Mouse (Mus musculus): ENCODE measurements around the gene Stat3.

Gene Stat3

GRCm38 (mm10) chr11:100939512-100940151, at the start of gene Stat3:
Gene Stat3, minus strand, starts transcription at chr11:100939540.
- peak; percentile 97 to 99 for DNase-seq (ENCODE audit: low spot score in 2 of 2)

DNA sequence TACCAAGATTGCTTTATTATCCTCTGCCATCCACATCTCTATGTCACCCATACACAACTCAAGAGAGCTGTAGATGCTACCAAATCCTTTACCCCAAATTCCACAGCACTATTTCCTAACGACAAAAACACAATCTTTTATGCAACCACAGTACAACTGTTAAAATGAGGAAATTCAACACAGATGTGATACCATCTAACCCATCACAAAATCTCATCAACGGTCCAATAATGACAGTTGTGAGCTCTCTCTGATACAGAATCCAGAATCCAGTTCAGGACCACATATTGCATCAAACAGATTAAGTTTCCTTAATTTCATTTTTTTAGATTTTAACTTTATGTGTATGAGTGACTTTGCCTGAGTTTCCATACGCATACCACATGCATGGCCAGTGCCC, 49.3 kb upstream of the Stat3 start:
- DNase-seq (ENCODE audit: low spot score in 2 of 2) = no peak

GRCm38 (mm10) chr11:100985607-100986006, 46.3 kb upstream of the Stat3 start:
- DNase-seq (ENCODE audit: low spot score in 2 of 2) = no peak

DNA sequence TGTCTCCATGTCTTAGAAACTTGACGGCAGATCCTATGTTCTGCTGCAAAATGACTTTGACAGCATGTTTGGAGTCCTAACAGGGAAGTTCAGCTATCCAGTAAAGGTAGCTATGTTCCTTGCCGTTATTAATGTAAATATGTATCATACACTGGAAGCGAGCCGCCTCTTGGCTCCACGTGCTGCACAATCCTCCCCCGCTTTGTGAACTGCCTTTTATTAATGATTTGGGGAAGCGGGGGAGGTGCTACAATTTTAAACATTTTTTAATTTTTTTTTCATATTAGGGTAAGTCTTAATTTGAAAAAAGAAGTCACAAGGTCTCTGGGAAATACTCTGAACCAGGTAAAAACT, 44.4 kb upstream of the Stat3 start:
- no peak for DNase-seq (ENCODE audit: low spot score in 2 of 2)

- DNase-seq (ENCODE audit: low spot score in 2 of 2) = peak in 1 of 2 experiments; percentile 71
Measured at GRCm38 (mm10) chr11:100983125-100983777, 43.9 kb upstream of the Stat3 start.

GRCm38 (mm10) chr11:100982087-100982486, 42.7 kb upstream of the Stat3 start:
- no peak for DNase-seq (ENCODE audit: low spot score in 2 of 2)

DNA sequence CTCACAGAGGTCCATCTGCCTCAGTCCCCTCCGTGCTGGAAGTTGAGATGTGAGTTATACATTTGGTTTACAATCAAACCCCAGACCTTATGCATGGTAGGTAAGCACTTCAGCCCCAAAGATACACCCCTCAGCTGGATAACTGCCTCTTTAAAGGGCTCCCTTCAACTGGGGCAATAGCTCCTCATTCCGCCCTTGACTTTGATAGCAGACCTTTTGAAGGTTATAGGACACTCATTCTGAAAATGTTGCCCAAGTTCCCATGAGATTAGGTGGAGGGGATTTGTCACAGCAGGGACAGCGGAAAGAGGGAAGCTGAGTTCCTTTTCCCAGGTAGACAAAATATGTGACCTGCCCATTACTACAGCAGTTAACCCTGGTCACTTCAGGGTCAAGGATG, 41.9 kb upstream of the Stat3 start:
- no peak for DNase-seq (ENCODE audit: low spot score in 2 of 2)

DNA sequence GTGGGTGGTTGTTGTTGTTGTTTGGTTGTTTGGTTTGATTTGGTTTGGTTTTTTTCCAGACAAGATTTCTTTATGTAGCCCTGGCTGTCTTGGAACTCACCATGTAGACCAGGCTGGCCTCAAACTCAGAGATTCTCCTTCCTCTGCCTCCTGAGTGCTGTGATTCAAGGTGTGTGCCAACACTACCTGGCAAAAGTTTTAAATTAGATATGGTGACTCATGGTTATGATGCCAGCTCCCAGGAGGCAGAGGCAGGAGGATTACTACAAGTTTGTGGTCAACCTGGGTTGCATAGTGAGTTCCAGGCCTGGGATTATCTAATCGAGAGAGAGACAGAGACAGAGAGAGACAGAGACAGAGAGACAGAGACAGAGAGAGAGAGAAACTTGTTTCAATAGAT, 41.1 kb upstream of the Stat3 start:
- no peak for DNase-seq (ENCODE audit: low spot score in 2 of 2)

DNA sequence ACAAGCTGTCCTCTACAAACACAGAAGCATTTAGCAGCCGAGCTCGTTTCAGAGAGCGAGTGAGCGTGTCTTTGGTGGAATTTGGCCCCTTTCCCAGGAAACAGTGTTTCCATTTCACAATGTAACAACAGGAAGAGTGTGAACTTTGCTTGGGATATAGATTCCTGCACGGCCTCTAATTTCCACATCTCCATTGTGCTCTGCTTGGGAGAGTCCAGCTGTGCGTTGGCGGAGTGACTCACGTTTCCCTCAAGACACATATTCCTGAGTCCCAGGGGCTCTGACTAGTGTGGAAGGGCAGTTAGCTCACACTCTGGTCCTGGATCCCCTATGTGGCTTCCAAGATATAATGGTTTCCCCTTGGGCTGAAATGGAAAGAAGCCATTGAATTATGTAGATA, 40.5 kb upstream of the Stat3 start:
- DNase-seq (ENCODE audit: low spot score in 2 of 2) = no peak

GRCm38 (mm10) chr11:100975241-100975640, 35.9 kb upstream of the Stat3 start:
- DNase-seq (ENCODE audit: low spot score in 2 of 2) = no peak

DNA sequence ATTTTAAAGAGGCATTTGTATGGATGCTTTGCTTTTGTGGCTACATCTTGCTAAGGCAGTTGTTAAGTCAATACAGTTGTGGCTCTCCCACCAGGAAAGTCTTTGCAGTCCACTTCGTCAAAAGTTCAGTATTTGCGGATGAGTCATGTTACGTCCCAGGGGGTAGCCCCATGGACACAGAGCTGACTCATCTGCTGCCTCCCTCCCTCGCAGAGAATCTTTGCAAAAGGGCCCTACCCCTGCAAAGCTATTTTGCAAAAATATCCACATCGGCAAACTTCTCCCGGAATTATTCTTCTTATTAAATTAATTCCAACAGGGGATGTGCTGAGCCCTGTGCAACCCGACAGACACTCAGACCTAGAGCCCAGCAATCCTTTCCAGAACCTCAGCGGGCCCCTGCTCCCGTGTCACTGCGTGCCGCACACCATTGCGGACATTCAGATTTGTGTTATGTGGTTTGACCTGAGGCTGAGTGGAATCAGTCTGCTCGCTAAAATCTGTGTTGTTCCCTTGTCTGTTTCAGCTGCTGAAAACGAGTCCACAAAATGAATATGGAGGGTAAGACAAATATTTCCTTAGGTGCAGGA, 35.1 kb upstream of the Stat3 start:
- no peak for DNase-seq (ENCODE audit: low spot score in 2 of 2)

GRCm38 (mm10) chr11:100973245-100973644, 33.9 kb upstream of the Stat3 start:
- DNase-seq (ENCODE audit: low spot score in 2 of 2) = no peak

GRCm38 (mm10) chr11:100971455-100971854, 32.1 kb upstream of the Stat3 start:
- DNase-seq (ENCODE audit: low spot score in 2 of 2) = no peak

DNA sequence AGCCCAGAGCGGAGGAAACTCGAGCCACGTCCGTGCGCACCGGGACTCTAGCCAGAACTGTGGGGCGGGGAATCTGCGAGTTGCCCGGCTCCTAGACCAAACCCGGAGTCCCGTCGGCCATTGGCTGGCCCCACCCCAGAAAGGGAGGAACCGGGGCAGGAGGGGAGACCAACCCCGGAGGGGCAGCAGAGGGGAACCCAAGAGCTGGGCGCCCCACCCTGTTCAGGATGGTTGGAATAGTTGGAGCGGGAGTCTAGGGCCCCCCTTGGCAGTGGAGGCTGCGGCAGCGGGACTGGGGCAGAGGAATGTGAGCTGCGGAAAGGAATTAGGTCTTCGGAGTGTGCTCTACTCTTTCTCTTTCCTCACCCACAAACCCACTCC, 31.2 kb upstream of the Stat3 start, which contains the start of gene Cavin1:
Gene Cavin1, minus strand, starts transcription at position 331 of the 381 bp plus-strand sequence.
- DNase-seq (ENCODE audit: low spot score in 2 of 2) = peak; percentile 39 to 65

- DNase-seq (ENCODE audit: low spot score in 2 of 2) = no peak
Measured at GRCm38 (mm10) chr11:100969744-100970556, 30.6 kb upstream of the Stat3 start.

GRCm38 (mm10) chr11:100969189-100969743, 29.9 kb upstream of the Stat3 start:
- DNase-seq (ENCODE audit: low spot score in 2 of 2) = no peak

- DNase-seq (ENCODE audit: low spot score in 2 of 2) = no peak
Measured at GRCm38 (mm10) chr11:100968501-100968900, 29.2 kb upstream of the Stat3 start.

GRCm38 (mm10) chr11:100967881-100968420, 28.6 kb upstream of the Stat3 start:
- no peak for DNase-seq (ENCODE audit: low spot score in 2 of 2)

DNA sequence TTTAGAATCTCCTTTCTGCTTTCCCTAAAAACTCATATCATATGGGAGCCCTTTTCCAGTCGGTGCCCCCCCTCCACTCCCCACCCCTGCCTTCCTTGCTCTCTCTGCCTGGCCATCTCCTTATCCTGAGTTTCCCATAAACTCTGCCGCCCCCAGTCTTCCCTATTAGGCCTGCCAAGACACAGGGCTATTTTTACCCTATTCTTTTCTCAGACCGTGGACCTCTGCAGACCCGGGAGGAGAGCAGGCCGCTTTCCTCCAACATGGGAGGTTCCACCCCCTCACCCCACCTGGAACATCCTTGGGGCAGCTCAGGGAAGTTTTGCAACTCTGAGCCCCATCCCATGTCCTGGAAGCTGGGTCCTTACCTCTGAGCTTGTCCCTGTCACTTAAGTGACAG, 28.0 kb upstream of the Stat3 start:
- no peak for DNase-seq (ENCODE audit: low spot score in 2 of 2)

GRCm38 (mm10) chr11:100965760-100966159, 26.4 kb upstream of the Stat3 start:
- no peak for DNase-seq (ENCODE audit: low spot score in 2 of 2)

DNA sequence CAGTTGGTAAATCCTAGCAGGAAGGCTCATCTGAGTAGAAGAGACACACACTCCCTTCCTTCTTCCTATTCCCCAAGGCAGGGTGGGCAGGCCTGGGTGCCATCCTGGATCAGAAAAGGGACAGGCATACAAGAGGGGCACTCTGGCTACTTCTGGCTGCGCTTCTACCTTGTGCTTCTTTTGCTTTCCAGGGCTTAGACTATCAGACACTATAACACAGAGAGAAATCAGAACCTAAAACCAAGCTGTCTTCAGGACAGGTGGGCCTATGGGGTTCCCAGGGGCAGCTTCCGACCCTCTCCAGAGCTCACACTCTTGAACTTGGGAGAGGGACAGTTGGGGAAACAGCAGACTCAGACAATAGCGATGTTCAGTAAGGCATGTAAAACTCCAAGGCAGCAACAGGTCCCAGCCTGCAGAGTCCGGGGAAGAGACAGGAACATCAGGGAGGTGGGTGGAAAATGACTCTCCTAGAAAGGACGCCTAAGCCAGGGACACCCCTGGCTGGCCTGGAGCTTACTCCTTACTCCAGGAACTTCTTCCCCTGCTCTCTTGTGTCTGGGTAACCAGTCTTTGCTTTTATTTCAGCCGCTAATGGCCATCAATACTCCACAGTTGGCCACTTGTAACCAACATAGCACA, 25.7 kb upstream of the Stat3 start:
- no peak for DNase-seq (ENCODE audit: low spot score in 2 of 2)
